Mouse (Mus musculus) forebrain, embryonic 13.5 days (tissue): Measurements from ENCODE around the gene Ccdc162. TPM values are rescaled to one million over a fixed set of nuclear protein-coding genes. Genes with fewer than 3 reads are reported as not detected.

Experiments
- ATAC-seq: fragments of 200-750 bp; cut with Nextera tagmentation; 2 replicates; pipeline ENCODE4 v1.8.0; 2017
- H3K27ac ChIP-seq: fragments of 300-500 bp; sonication (generic); 2 replicates; pipeline ENCODE4 v1.5.1; 2015; ENCODE audit warnings: inconsistent platforms, mild to moderate bottlenecking, moderate library complexity
- H3K27me3 ChIP-seq: fragments of 300-500 bp; sonication (generic); 2 replicates; pipeline ENCODE4 v1.6.1; 2015; ENCODE audit warnings: mild to moderate bottlenecking, inconsistent platforms
- H3K36me3 ChIP-seq: fragments of 300-500 bp; sonication (generic); 2 replicates; pipeline ENCODE4 v1.6.1; 2015; ENCODE audit warnings: mild to moderate bottlenecking, inconsistent platforms; ENCODE audit not compliant: poor library complexity, severe bottlenecking
- H3K4me1 ChIP-seq: fragments of 300-500 bp; sonication (generic); 2 replicates; pipeline ENCODE4 v1.6.1; 2015; ENCODE audit warnings: inconsistent platforms
- H3K4me2 ChIP-seq: fragments of 300-500 bp; sonication (generic); 2 replicates; pipeline ENCODE4 v1.6.1; 2015; ENCODE audit warnings: inconsistent platforms, mild to moderate bottlenecking, moderate library complexity
- H3K4me3 ChIP-seq: fragments of 300-500 bp; sonication (generic); 2 replicates; pipeline ENCODE4 v1.5.1; 2015; ENCODE audit warnings: mild to moderate bottlenecking, inconsistent platforms
- H3K9ac ChIP-seq: fragments of 300-500 bp; sonication (generic); 2 replicates; pipeline ENCODE4 v1.6.1; 2015; ENCODE audit warnings: mild to moderate bottlenecking, inconsistent platforms
- H3K9me3 ChIP-seq: fragments of 300-500 bp; sonication (generic); replicated peaks from 2 replicates; pipeline ENCODE4 v1.6.1; 2016; ENCODE audit warnings: inconsistent platforms
- WGBS: fragments of 180-500 bp; shearing (Covaris S2); methylation state at CpG from one replicate; pipeline ENCODE4 v1.1.7; 2015; 5-methylcytosine and 5-hydroxymethylcytosine counted together
- polyA plus RNA-seq: library from polyadenylated mRNA; unstranded; fragments of >200 nt; fragmentation: Nextera tagmentation; extraction: Ambion mirVana; gene quantifications from 2 replicates; pipeline ENCODE4 v1.2.1, GENCODE M21; 2015

The Ccdc162 gene
- polyA plus RNA-seq, 1 experiment from 2014 or later = 0.31 TPM

DNA sequence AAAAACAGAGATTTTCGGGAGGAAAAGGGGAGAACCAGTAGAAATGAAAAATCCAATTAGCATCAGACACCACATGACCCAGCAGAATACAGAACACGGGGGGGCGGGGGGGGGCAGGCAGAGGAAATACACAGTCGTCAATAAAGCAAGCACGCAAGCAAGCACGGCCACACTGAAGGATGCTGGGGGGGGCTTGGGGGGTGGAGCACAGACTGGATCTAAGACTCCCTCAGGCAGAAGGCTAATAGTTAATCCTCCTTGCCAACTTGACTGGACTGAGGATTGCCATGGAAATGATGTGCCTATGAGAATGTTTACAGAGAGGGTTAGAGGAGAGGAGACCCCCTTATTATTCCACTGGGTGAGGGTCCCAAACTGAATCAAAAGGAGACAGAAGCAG is 19.0 kb upstream of the Ccdc162 start:
- WGBS = 53% methylated on average over 6 of the region's 6 CpGs
- ATAC-seq = no peak
- no peak overlapping the region for H3K4me2 ChIP-seq

DNA sequence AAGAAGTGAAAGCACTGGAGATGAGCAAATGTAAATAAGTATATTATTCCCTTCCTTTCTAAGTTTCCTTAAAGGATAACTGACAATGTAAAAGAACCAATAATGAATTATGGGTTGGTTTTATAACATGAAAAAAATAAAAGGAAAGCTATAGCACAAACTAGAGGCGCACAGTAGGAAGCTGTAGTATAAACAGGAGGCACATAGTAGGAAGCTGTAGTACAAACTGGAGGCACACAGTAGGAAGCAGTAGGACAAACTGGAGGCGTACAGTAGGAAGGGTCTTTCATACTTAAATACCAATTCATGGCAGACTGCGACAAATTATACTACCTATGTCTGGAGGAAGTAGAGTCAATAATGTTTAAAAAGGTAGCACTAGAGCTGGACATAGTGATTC is 16.8 kb upstream of the Ccdc162 start:
- ATAC-seq = no peak
- Histone ChIP-seq H3K27ac (no peak overlapping the region), H3K27me3 (no peaks in the 10 kb centered on the region), H3K9ac (no peak overlapping the region), H3K4me1 (peaks cover 6% of the 10 kb centered on the region), H3K9me3 (no peaks in the 10 kb centered on the region), H3K36me3 (peaks cover 25% of the 10 kb centered on the region), H3K4me2 (no peak overlapping the region), H3K4me3 (no peak overlapping the region)
- 97% methylated on average over 3 of the region's 3 CpGs for WGBS

More for the DNA sequence above, 19.0 kb upstream of the Ccdc162 start:
- peaks cover 21% of the 10 kb centered on the region for H3K36me3 ChIP-seq
- no peaks in the 10 kb centered on the region for H3K27me3 ChIP-seq
- no peaks in the 10 kb centered on the region for H3K9me3 ChIP-seq
- H3K9ac ChIP-seq = no peak overlapping the region
- peaks cover 6% of the 10 kb centered on the region for H3K4me1 ChIP-seq
- no peak overlapping the region for H3K27ac ChIP-seq
- H3K4me3 ChIP-seq = no peak overlapping the region

DNA sequence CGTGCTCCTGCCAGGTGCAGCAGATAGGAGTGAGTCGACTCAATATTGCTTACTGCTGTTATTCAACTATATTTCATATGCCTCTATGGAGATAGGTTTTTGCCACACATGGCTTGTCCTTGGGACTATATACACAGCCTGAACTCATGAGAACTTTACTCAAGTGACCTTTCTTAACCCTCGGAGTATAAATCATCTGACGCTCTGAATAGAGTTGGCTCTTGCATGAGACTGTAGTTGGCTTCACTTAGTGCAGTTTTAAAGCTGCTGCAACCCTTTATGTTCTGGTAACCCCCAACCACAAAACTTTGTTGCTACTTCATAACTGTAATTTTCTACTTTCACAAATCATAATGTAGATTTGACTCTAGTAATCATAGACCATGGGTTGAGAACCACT is 15.5 kb upstream of the Ccdc162 start:
- H3K36me3 ChIP-seq = peaks cover 23% of the 10 kb centered on the region
- peaks cover 6% of the 10 kb centered on the region for H3K4me1 ChIP-seq
- no peaks in the 10 kb centered on the region for H3K27me3 ChIP-seq
- H3K4me2 ChIP-seq = no peak overlapping the region
- no peak for ATAC-seq
- no peaks in the 10 kb centered on the region; the same call in 1 of the 2 replicates for H3K9me3 ChIP-seq
- H3K9ac ChIP-seq = no peak overlapping the region
- H3K27ac ChIP-seq = no peak overlapping the region
- no peak overlapping the region for H3K4me3 ChIP-seq
- WGBS = 94% methylated on average over 4 of the region's 4 CpGs

DNA sequence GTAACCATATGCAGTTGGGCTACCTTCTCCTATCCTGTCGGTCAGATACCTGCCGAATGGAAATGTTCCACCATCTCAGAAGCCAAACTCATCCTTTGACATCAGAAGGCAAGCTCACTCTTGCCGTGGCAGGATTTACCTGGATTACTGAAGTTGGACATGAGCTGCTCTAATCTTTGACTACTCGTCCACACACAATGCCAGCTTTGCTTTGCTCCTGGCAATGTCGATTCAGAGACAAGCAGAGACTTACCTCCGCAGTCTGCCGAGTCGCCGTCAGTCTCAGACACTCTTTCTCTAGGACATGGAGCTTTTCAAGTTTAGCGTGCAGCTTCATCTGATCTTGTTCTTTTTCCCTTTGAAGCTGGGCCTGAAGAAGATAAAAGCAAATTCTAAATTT is 14.3 kb upstream of the Ccdc162 start:
- Histone ChIP-seq H3K27ac (no peak overlapping the region), H3K4me2 (no peak overlapping the region), H3K4me1 (peaks cover 4% of the 10 kb centered on the region), H3K9me3 (no peaks in the 10 kb centered on the region; the same call in 1 of the 2 replicates), H3K27me3 (no peaks in the 10 kb centered on the region), H3K9ac (no peak overlapping the region), H3K4me3 (no peak overlapping the region), H3K36me3 (peaks cover 28% of the 10 kb centered on the region)
- 89% methylated on average over 10 of the region's 10 CpGs for WGBS
- ATAC-seq = no peak

DNA sequence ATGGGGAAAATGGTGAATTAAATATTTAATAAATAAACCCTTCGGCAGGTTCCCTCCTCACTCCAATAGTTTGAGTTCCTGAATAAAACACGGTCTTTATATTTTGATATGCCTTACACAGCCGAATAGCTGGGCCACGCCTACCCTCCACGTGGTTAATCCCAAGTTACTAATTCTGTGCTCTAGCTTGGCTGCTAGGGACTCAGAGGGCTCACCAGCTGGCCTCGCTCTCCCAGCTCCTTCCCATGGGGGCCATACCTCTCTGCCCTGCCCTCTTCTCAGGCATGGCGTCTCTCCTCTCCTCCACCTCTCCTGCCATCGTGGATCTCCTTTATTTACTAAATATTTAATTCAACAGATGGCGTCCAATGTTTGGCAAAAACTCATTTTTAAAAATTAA is 9.8 kb upstream of the Ccdc162 start:
- Histone ChIP-seq H3K27ac (no peak overlapping the region), H3K27me3 (no peaks in the 10 kb centered on the region), H3K4me1 (no peaks in the 10 kb centered on the region), H3K4me3 (no peak overlapping the region), H3K4me2 (no peak overlapping the region), H3K9ac (no peak overlapping the region), H3K36me3 (peaks cover 28% of the 10 kb centered on the region), H3K9me3 (no peaks in the 10 kb centered on the region; the same call in 1 of the 2 replicates)
- WGBS = 86% methylated on average over 9 of the region's 9 CpGs
- no peak for ATAC-seq

DNA sequence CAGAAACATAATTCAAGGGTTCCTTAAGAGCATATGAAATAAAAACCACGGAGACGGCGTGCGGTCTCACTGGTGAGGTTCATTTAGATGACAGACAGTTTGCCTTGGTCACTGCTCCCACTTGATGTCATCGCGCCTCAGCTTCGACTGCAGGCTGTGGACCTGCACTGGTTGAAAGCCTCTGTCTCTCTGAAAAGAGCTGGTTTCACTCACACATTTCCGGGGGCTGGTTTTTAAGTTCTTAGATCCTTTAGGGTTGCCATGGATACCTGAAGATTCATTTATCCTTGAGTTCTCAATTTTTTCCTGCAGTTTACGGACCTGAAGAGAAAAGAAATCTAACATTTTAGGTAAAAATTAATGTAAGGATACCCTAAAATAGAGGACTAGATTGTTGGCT is 3.2 kb upstream of the Ccdc162 start:
- Histone ChIP-seq H3K9me3 (no peaks in the 10 kb centered on the region), H3K27ac (no peak overlapping the region), H3K4me2 (no peak overlapping the region), H3K36me3 (no peaks in the 10 kb centered on the region), H3K4me3 (no peak overlapping the region), H3K9ac (no peak overlapping the region), H3K4me1 (peaks cover 13% of the 10 kb centered on the region; the same call in 1 of the 2 replicates), H3K27me3 (no peaks in the 10 kb centered on the region)
- no peak for ATAC-seq
- 69% methylated on average over 9 of the region's 9 CpGs for WGBS

DNA sequence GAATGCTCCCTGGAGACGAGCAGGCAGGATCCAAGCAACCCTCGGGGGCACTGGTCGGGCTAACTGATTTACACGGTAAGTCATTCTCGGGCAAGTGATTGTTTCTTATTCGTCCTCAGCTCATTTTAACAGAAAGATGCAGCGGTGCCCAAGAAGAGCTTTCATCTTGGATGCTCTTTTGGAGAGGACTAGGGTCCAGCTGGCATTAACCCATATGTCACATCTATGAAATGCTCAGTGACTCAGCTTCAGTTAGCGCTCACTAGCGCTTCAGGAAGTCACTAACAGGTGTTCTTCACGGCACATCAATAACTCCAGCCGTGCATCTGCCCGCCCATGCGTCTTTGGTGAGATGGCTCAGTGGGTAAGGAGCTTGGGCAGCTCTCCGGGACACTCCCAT is 877 bp downstream of the Ccdc162 start:
- Histone ChIP-seq H3K27me3 (no peaks in the 10 kb centered on the region), H3K9me3 (no peaks in the 10 kb centered on the region), H3K27ac (no peak overlapping the region), H3K4me1 (peaks cover 13% of the 10 kb centered on the region; the same call in 1 of the 2 replicates), H3K36me3 (no peaks in the 10 kb centered on the region), H3K4me2 (no peak overlapping the region), H3K9ac (no peak overlapping the region), H3K4me3 (no peak overlapping the region)
- ATAC-seq = no peak
- WGBS = 88% methylated on average over 14 of the region's 14 CpGs

DNA sequence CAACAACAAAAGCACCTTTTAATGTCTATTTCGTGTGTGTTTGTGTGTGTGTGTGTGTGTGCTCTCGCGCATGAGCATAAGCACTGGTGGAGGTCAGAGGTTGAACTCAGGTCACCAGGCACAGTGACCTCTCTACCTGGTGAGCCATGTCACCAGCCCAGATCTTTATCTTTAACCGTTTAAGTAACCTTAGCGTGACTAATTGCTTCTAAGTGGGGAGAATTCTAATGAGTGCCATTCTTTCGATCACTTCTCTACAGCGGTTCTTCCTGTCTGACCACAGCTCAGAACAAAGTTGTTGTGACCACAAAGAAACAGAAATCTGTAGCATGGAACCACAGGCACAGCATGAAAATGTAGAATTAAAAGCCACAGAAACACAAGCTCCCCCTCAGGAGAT is 5.0 kb downstream of the Ccdc162 start:
- 55% methylated on average over 7 of the region's 7 CpGs for WGBS
- Histone ChIP-seq H3K4me2 (no peak overlapping the region), H3K4me3 (no peak overlapping the region), H3K27me3 (no peaks in the 10 kb centered on the region), H3K4me1 (peaks cover 8% of the 10 kb centered on the region; the same call in 1 of the 2 replicates), H3K9ac (no peak overlapping the region), H3K36me3 (no peaks in the 10 kb centered on the region), H3K9me3 (no peaks in the 10 kb centered on the region), H3K27ac (no peak overlapping the region)
- no peak for ATAC-seq

DNA sequence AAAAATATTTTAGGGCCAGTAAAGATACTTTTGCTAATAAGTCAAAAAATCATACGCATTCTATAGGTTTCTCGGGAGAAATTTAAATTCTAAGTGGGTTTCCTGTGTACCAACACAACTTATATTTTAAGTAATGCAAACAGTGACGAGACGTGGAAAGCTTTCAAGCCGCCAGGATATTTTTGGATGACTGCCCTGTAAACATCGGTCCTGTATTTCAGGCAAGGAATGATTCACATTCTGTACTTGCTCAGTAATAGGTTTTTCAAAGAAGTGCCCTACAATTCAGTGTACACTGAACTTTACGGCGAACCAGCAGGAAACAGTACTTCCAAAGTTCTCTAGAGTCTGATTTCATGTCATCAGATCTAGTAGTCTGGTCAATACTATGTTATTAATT is 5.7 kb downstream of the Ccdc162 start:
- no peak overlapping the region for H3K4me2 ChIP-seq
- H3K9me3 ChIP-seq = no peaks in the 10 kb centered on the region
- ATAC-seq = no peak
- no peaks in the 10 kb centered on the region for H3K27me3 ChIP-seq
- peaks cover 4% of the 10 kb centered on the region; the same call in 1 of the 2 replicates for H3K4me1 ChIP-seq
- WGBS = 88% methylated on average over 8 of the region's 8 CpGs
- H3K36me3 ChIP-seq = no peaks in the 10 kb centered on the region
- no peak overlapping the region for H3K27ac ChIP-seq
- no peak overlapping the region for H3K9ac ChIP-seq
- H3K4me3 ChIP-seq = no peak overlapping the region

DNA sequence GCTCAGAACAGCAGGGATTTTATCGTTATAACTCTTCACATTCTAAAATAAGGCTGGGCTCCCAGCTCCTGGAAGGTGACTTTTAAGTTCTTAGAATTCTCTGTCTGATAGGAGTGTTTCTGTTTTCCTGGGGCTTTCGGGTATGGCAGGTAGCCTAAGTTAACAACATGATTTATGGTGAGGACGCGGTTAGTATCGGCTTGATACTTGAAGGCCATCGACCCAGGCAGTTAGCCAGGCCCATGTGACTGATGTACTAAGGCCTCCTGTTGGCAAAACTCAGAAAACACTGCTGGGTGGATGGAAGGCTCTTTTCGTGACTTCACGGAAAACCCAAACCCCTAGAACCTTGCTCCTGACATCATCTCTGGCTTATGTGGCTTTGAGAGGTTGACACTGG is 7.1 kb downstream of the Ccdc162 start:
- 94% methylated on average over 8 of the region's 8 CpGs for WGBS

DNA sequence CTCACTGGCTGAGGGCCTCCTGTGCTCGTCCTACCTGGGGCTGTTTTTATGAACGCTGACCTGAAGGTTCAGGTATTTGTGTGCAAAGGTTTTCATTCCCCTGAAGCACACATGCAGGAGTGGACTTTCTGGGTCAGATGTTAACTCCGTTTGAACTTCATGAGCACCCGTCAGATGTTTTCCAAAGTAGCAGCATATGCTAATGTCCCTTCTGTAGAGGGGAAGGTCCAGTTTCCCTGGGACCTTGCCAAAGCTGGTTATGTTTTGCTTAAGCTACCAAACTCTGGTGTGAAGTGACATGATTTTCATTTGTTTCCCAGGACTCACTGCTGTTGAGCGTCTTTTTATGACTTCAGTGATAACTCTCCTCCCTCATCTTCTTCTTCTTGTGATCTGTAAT is 16.8 kb downstream of the Ccdc162 start:
- Histone ChIP-seq H3K9ac (no peak overlapping the region), H3K27ac (no peak overlapping the region), H3K36me3 (no peaks in the 10 kb centered on the region), H3K4me1 (no peaks in the 10 kb centered on the region), H3K4me2 (no peak overlapping the region), H3K9me3 (no peaks in the 10 kb centered on the region), H3K4me3 (no peak overlapping the region), H3K27me3 (no peaks in the 10 kb centered on the region)
- 87% methylated on average over 5 of the region's 5 CpGs for WGBS
- no peak for ATAC-seq

More for the DNA sequence above, 7.1 kb downstream of the Ccdc162 start:
- Histone ChIP-seq H3K4me3 (no peak overlapping the region), H3K27me3 (no peaks in the 10 kb centered on the region), H3K4me2 (no peak overlapping the region), H3K4me1 (no peaks in the 10 kb centered on the region), H3K36me3 (no peaks in the 10 kb centered on the region), H3K9me3 (no peaks in the 10 kb centered on the region), H3K9ac (no peak overlapping the region), H3K27ac (no peak overlapping the region)
- ATAC-seq = no peak

DNA sequence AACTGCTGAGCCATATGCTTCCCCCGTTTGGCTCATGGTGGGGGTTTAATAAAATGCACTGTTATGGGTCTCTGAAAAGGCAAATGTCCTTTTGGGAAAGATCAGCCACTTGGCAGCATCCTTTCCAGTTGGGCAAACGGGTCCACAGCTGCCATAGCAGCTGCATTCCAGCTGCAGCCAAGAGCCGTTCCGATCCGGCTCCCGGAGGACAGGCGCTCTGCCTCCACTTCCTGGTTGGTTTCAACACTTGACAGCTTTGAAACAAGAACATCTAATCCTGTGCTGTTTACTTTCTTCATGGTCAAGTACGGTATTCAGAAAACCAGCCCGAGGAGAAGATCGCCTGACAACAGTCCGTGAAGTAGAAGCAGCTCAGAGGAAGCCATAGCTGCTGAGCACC is 19.4 kb downstream of the Ccdc162 start:
- no peak overlapping the region for H3K27ac ChIP-seq
- no peak overlapping the region for H3K9ac ChIP-seq
- 0 out of 2 replicates have a peak, but pooled peaks cover 4% of the 10 kb centered on the region for H3K27me3 ChIP-seq
- H3K9me3 ChIP-seq = no peaks in the 10 kb centered on the region
- H3K36me3 ChIP-seq = no peaks in the 10 kb centered on the region
- no peaks in the 10 kb centered on the region for H3K4me1 ChIP-seq
- H3K4me3 ChIP-seq = no peak overlapping the region
- 87% methylated on average over 11 of the region's 11 CpGs for WGBS
- ATAC-seq = no peak
- no peak overlapping the region for H3K4me2 ChIP-seq

DNA sequence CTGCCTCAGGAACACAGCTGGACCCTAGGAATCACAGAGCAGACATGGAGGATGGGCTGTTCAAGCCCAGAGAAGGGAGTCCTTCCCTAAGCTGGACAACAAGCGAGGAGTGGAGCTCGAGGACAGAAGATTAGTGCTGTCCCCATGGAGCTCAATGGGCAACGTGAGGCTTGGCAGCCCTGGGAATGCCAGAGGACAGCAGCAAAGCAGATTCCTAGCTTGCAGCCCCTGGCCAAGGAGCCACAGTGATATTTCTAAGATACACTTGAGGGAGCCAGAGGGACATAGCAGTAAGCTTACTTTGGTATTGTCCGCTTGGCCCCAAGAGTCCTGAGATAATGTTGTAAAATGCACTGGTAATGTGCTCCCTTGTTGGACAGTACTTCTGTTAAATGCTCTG is 25.5 kb downstream of the Ccdc162 start:
- WGBS = 67% methylated on average over 4 of the region's 4 CpGs
- no peak overlapping the region for H3K4me2 ChIP-seq
- no peak overlapping the region for H3K27ac ChIP-seq
- peaks cover 8% of the 10 kb centered on the region; the same call in 1 of the 2 replicates for H3K27me3 ChIP-seq
- no peak for ATAC-seq
- H3K4me1 ChIP-seq = 0 out of 2 replicates have a peak, but pooled peaks cover 5% of the 10 kb centered on the region
- H3K9ac ChIP-seq = no peak overlapping the region
- no peak overlapping the region for H3K4me3 ChIP-seq
- no peaks in the 10 kb centered on the region for H3K36me3 ChIP-seq
- H3K9me3 ChIP-seq = 0 out of 2 replicates have a peak, but pooled peaks cover 4% of the 10 kb centered on the region
